Mouse (Mus musculus): ENCODE measurements around the gene Stard8. TPM values are rescaled to one million over a fixed set of nuclear protein-coding genes. Genes with fewer than 3 reads are reported as not detected.

Stard8 gene
- polyA plus RNA-seq, 2 experiments: 2.0 to 2.2 TPM

DNA sequence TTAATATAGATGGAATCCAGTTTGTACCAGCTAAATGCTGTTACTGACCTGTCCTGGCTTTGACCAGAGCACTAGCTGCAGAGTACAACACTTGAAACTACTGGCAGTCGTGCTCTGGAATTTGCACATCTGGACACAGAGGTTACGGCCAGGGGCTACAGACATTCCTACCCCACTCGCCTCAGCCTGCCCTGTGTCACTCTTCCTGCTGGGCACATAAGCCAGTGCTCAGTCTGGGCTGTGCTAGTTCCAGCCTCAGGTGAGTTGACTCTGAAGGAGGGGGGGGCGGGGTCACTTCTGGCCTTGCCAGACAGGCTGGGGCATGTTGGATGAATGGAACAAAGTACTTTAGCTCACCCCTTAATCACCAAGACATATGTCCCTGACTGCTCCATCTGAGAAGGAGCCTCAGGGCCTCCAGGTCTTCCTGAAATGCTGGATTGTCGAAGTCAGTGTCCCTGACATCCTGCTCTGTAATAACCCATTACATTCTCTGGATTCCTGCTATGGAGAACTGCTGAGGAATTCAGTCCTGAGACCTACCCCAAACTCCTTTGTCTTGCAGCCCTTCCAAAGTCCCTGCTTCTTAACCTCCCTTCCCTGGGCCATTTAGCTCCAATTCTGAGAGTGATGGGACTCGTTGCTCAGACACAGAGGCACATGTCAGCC lies 54.9 kb downstream of the Stard8 start:
- WGBS (ENCODE audit: insufficient replicate concordance): 54% methylated on average over 6 of the region's 6 CpGs
- no peak overlapping the region for H3K9ac ChIP-seq (replicated peaks)
- no peak overlapping the region for H3K4me2 ChIP-seq (ENCODE audit: low read depth)
- DNase-seq (ENCODE audit: low read depth in 3 of 3, low spot score in 3 of 3) (no peak), ATAC-seq (ENCODE audit: insufficient read depth) (no peak)
- no peak overlapping the region for H3K27ac ChIP-seq
- no peaks in the 10 kb centered on the region for H3K27me3 ChIP-seq (ENCODE audit: control insufficient read depth, insufficient read depth, low read length)
- H3K4me1 ChIP-seq (replicated peaks; ENCODE audit: control insufficient read depth in 2 of 2, insufficient read depth in 2 of 2, low read length in 1 of 2): no peaks in the 10 kb centered on the region; a peak in 1 of 4 replicates
- H3K4me3 ChIP-seq (ENCODE audit: insufficient read depth in 1 of 2, low read depth in 2 of 2, low read length in 2 of 2): no peak overlapping the region
- no peak for TF ChIP-seq CTCF (IDR thresholded peaks at IDR 0.05; ENCODE audit: low read depth)
- TF ChIP-seq EP300 (IDR thresholded peaks at IDR 0.05; ENCODE audit: low read depth): no peak
- no peaks in the 10 kb centered on the region for H3K36me3 ChIP-seq (replicated peaks; ENCODE audit: control insufficient read depth, insufficient read depth, low read depth)
- no peaks in the 10 kb centered on the region for H3K9me3 ChIP-seq (ENCODE audit: control insufficient read depth, low read length)

DNA sequence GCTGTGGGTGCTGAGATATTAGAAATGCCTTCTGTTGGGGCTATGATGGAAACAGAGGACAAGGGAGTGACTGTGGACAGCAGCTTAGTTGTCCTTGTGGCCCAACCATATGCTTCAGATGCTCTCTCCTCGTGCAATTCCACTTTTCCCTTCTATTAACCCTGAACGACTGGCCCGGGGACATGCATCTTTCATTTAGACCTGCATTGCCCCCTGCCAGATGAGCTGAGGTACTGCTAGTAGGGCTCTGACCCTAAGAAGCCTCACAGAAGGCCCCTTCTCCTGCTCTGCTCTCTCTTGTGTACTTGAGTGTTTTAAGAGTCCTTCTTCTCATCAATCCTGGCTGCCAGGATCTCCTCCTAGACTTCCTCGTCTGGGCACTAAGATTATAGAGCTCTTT lies 56.1 kb downstream of the Stard8 start:
- no peak overlapping the region for H3K4me3 ChIP-seq (ENCODE audit: insufficient read depth in 1 of 2, low read depth in 2 of 2, low read length in 2 of 2)
- H3K9me3 ChIP-seq (ENCODE audit: control insufficient read depth, low read length): no peaks in the 10 kb centered on the region
- no peaks in the 10 kb centered on the region; a peak in 1 of 4 replicates for H3K4me1 ChIP-seq (replicated peaks; ENCODE audit: control insufficient read depth in 2 of 2, insufficient read depth in 2 of 2, low read length in 1 of 2)
- H3K36me3 ChIP-seq (replicated peaks; ENCODE audit: control insufficient read depth, insufficient read depth, low read depth): no peaks in the 10 kb centered on the region
- H3K27me3 ChIP-seq (ENCODE audit: control insufficient read depth, insufficient read depth, low read length): no peaks in the 10 kb centered on the region
- DNase-seq (ENCODE audit: low read depth in 3 of 3, low spot score in 3 of 3): no peak
- H3K4me2 ChIP-seq (ENCODE audit: low read depth): no peak overlapping the region
- no peak overlapping the region for H3K27ac ChIP-seq
- no peak for ATAC-seq (ENCODE audit: insufficient read depth)
- TF ChIP-seq EP300 (IDR thresholded peaks at IDR 0.05; ENCODE audit: low read depth) (no peak), CTCF (IDR thresholded peaks at IDR 0.05; ENCODE audit: low read depth) (peak; percentile 28; the same call in 1 of the 2 replicates)
- no peak overlapping the region for H3K9ac ChIP-seq (replicated peaks)
- WGBS (ENCODE audit: insufficient replicate concordance): 40% methylated on average over 4 of the region's 4 CpGs

DNA sequence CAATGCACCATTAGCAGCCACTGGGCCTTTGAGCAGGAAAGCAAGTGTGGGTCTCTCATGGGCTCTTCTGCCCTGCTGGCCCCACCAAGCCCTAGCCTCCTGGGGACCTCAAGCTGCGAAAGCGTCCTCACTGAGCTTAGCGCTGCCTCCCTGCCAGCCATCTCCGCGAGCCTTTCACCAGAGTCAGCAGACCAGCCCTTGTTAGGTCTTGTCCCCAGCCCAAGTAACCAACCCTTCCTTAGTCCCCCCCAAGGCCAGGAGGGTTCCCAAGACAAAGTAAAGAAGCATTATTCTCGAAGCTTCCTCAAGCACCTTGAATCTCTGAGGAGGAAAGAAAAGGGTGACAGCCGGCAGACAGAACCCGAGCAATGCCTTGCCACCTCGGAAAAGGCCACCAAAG lies 62.5 kb downstream of the Stard8 start:
- 76% methylated on average over 9 of the region's 9 CpGs for WGBS (ENCODE audit: insufficient replicate concordance)
- Histone ChIP-seq H3K27me3 (ENCODE audit: control insufficient read depth, insufficient read depth, low read length) (no peaks in the 10 kb centered on the region), H3K4me1 (replicated peaks; ENCODE audit: control insufficient read depth in 2 of 2, insufficient read depth in 2 of 2, low read length in 1 of 2) (no peaks in the 10 kb centered on the region), H3K27ac (no peak overlapping the region), H3K4me2 (ENCODE audit: low read depth) (no peak overlapping the region), H3K9ac (replicated peaks) (no peak overlapping the region), H3K4me3 (ENCODE audit: insufficient read depth in 1 of 2, low read depth in 2 of 2, low read length in 2 of 2) (no peak overlapping the region), H3K36me3 (replicated peaks; ENCODE audit: control insufficient read depth, insufficient read depth, low read depth) (no peaks in the 10 kb centered on the region), H3K9me3 (ENCODE audit: control insufficient read depth, low read length) (no peaks in the 10 kb centered on the region)
- ATAC-seq (ENCODE audit: insufficient read depth) (no peak), DNase-seq (ENCODE audit: low read depth in 3 of 3, low spot score in 3 of 3) (no peak)
- TF ChIP-seq CTCF (IDR thresholded peaks at IDR 0.05; ENCODE audit: low read depth): no peak
- no peak for TF ChIP-seq EP300 (IDR thresholded peaks at IDR 0.05; ENCODE audit: low read depth)

DNA sequence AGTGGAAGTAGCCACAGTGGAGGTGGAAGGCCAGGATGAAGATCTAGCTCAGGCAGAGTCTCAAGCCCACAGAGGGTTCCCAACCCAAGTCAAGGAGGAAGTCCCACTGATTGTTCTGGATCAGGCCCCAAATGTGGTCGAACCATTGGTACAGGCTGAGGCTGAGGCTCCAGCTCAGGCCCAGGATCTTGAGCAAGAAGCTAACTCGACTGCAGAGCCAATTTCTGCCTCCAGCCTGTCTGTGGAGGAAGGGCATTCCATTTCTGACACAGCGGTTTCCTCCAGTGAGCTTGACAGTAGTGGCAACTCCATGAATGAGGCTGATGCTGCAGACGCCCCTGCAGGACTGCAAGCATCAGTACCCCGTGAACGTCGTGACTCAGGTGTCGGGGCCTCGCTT lies 63.5 kb downstream of the Stard8 start:
- H3K9ac ChIP-seq (replicated peaks): no peak overlapping the region
- H3K4me2 ChIP-seq (ENCODE audit: low read depth): no peak overlapping the region
- H3K27ac ChIP-seq: no peak overlapping the region
- H3K27me3 ChIP-seq (ENCODE audit: control insufficient read depth, insufficient read depth, low read length): no peaks in the 10 kb centered on the region
- TF ChIP-seq EP300 (IDR thresholded peaks at IDR 0.05; ENCODE audit: low read depth): no peak
- TF ChIP-seq CTCF (IDR thresholded peaks at IDR 0.05; ENCODE audit: low read depth): no peak
- no peaks in the 10 kb centered on the region for H3K36me3 ChIP-seq (replicated peaks; ENCODE audit: control insufficient read depth, insufficient read depth, low read depth)
- no peaks in the 10 kb centered on the region for H3K4me1 ChIP-seq (replicated peaks; ENCODE audit: control insufficient read depth in 2 of 2, insufficient read depth in 2 of 2, low read length in 1 of 2)
- WGBS (ENCODE audit: insufficient replicate concordance): 60% methylated on average over 9 of the region's 9 CpGs
- ATAC-seq (ENCODE audit: insufficient read depth): no peak
- H3K9me3 ChIP-seq (ENCODE audit: control insufficient read depth, low read length): no peaks in the 10 kb centered on the region
- H3K4me3 ChIP-seq (ENCODE audit: insufficient read depth in 1 of 2, low read depth in 2 of 2, low read length in 2 of 2): no peak overlapping the region
- DNase-seq (ENCODE audit: low read depth in 3 of 3, low spot score in 3 of 3): no peak

DNA sequence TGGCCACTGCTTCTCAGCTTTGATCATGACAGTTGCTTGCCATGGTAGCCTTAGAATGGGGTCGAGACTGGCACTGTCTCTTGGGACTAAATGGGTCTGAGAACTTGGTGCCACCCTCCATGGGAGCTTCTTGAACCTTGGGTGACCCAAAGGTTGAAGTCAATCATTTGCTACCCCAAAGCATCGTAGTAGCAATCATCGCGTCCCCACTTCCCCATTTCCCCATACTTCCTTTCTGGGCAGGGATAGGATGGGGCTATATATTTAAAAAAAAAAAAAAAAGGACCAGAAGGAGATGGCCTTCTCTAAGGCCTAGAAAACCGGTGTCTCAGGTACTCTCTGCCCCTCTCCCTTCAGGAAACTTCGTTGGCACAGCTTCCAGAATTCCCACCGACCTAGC lies 64.2 kb downstream of the Stard8 start:
- no peak overlapping the region for H3K4me3 ChIP-seq (ENCODE audit: insufficient read depth in 1 of 2, low read depth in 2 of 2, low read length in 2 of 2)
- no peak for DNase-seq (ENCODE audit: low read depth in 3 of 3, low spot score in 3 of 3)
- no peaks in the 10 kb centered on the region for H3K36me3 ChIP-seq (replicated peaks; ENCODE audit: control insufficient read depth, insufficient read depth, low read depth)
- H3K9ac ChIP-seq (replicated peaks): no peak overlapping the region
- no peaks in the 10 kb centered on the region for H3K4me1 ChIP-seq (replicated peaks; ENCODE audit: control insufficient read depth in 2 of 2, insufficient read depth in 2 of 2, low read length in 1 of 2)
- 38% methylated on average over 7 of the region's 7 CpGs for WGBS (ENCODE audit: insufficient replicate concordance)
- no peak overlapping the region for H3K4me2 ChIP-seq (ENCODE audit: low read depth)
- H3K27ac ChIP-seq: no peak overlapping the region
- no peaks in the 10 kb centered on the region for H3K27me3 ChIP-seq (ENCODE audit: control insufficient read depth, insufficient read depth, low read length)
- ATAC-seq (ENCODE audit: insufficient read depth): no peak
- no peaks in the 10 kb centered on the region for H3K9me3 ChIP-seq (ENCODE audit: control insufficient read depth, low read length)
- TF ChIP-seq CTCF (IDR thresholded peaks at IDR 0.05; ENCODE audit: low read depth): no peak
- no peak for TF ChIP-seq EP300 (IDR thresholded peaks at IDR 0.05; ENCODE audit: low read depth)

Measured in liver, embryonic 14.5 days (tissue).